Mouse (Mus musculus): ENCODE results near the gene Bach2. TPM values are rescaled to one million over a fixed set of nuclear protein-coding genes. Genes with fewer than 3 reads are reported as not detected.
A peak's percentile ranks its signal among the peaks of the same experiment; 100 is the strongest.

Gene Bach2
- polyA plus RNA-seq, 1 experiment from 2014 or later = 0.17 TPM

- Histone ChIP-seq H3K27ac (no peak overlapping the region), H3K36me3 (ENCODE audit: inconsistent target) (no peaks in the 10 kb centered on the region), H3K79me2 (ENCODE audit: inconsistent target) (no peaks in the 10 kb centered on the region), H3K4me3 (ENCODE audit: inconsistent target) (no peak overlapping the region)
- WGBS (ENCODE audit: missing documents) = 94% methylated on average over 5 of the region's 5 CpGs
Measured at GRCm38 (mm10) chr4:32573586-32573985, 335.0 kb downstream of the Bach2 start.

GRCm38 (mm10) chr4:32574604-32575003 is 336.0 kb downstream of the Bach2 start:
- Histone ChIP-seq H3K79me2 (ENCODE audit: inconsistent target) (no peaks in the 10 kb centered on the region), H3K4me3 (ENCODE audit: inconsistent target) (no peak overlapping the region), H3K27ac (peak overlapping the region; percentile 13; the same call in 1 of the 2 replicates), H3K36me3 (ENCODE audit: inconsistent target) (no peaks in the 10 kb centered on the region)
- WGBS (ENCODE audit: missing documents) = 44% methylated on average over 1 of the region's 1 CpGs

GRCm38 (mm10) chr4:32575165-32575564 is 336.6 kb downstream of the Bach2 start:
- Histone ChIP-seq H3K79me2 (ENCODE audit: inconsistent target) (no peaks in the 10 kb centered on the region), H3K27ac (0 out of 2 replicates have a peak overlapping the region, but pooled peaks have one; percentile 13), H3K36me3 (ENCODE audit: inconsistent target) (no peaks in the 10 kb centered on the region), H3K4me3 (ENCODE audit: inconsistent target) (no peak overlapping the region)
- 0% methylated on average over 9 of the region's 9 CpGs for WGBS (ENCODE audit: missing documents)

- Histone ChIP-seq H3K79me2 (ENCODE audit: inconsistent target) (no peaks in the 10 kb centered on the region), H3K4me3 (ENCODE audit: inconsistent target) (no peak overlapping the region), H3K27ac (no peak overlapping the region), H3K36me3 (ENCODE audit: inconsistent target) (no peaks in the 10 kb centered on the region)
- 46% methylated on average over 8 of the region's 8 CpGs for WGBS (ENCODE audit: missing documents)
Measured at GRCm38 (mm10) chr4:32579850-32580249, 341.2 kb downstream of the Bach2 start.

- no peaks in the 10 kb centered on the region for H3K36me3 ChIP-seq (ENCODE audit: inconsistent target)
- H3K27ac ChIP-seq = no peak overlapping the region
- 94% methylated on average over 5 of the region's 6 CpGs for WGBS (ENCODE audit: missing documents)
- no peak overlapping the region for H3K4me3 ChIP-seq (ENCODE audit: inconsistent target)
- H3K79me2 ChIP-seq (ENCODE audit: inconsistent target) = no peaks in the 10 kb centered on the region
Measured at GRCm38 (mm10) chr4:32584181-32584580, 345.6 kb downstream of the Bach2 start.

- WGBS (ENCODE audit: missing documents) = 14% methylated on average over 9 of the region's 9 CpGs
- Histone ChIP-seq H3K27ac (no peak overlapping the region), H3K36me3 (ENCODE audit: inconsistent target) (no peaks in the 10 kb centered on the region), H3K4me3 (ENCODE audit: inconsistent target) (no peak overlapping the region), H3K79me2 (ENCODE audit: inconsistent target) (no peaks in the 10 kb centered on the region)
Measured at GRCm38 (mm10) chr4:32586596-32586995, 348.0 kb downstream of the Bach2 start.

- no peaks in the 10 kb centered on the region for H3K36me3 ChIP-seq (ENCODE audit: inconsistent target)
- WGBS (ENCODE audit: missing documents) = 62% methylated on average over 5 of the region's 5 CpGs
- no peaks in the 10 kb centered on the region for H3K79me2 ChIP-seq (ENCODE audit: inconsistent target)
- H3K4me3 ChIP-seq (ENCODE audit: inconsistent target) = no peak overlapping the region
- no peak overlapping the region for H3K27ac ChIP-seq
Measured at GRCm38 (mm10) chr4:32587543-32587942, 348.9 kb downstream of the Bach2 start.

- no peaks in the 10 kb centered on the region for H3K79me2 ChIP-seq (ENCODE audit: inconsistent target)
- no peak overlapping the region for H3K4me3 ChIP-seq (ENCODE audit: inconsistent target)
- no peak overlapping the region for H3K27ac ChIP-seq
- no peaks in the 10 kb centered on the region for H3K36me3 ChIP-seq (ENCODE audit: inconsistent target)
- 15% methylated on average over 6 of the region's 6 CpGs for WGBS (ENCODE audit: missing documents)
Measured at GRCm38 (mm10) chr4:32588237-32588636, 349.6 kb downstream of the Bach2 start.

GRCm38 (mm10) chr4:32601135-32601534 is 362.5 kb downstream of the Bach2 start:
- no peaks in the 10 kb centered on the region for H3K36me3 ChIP-seq (ENCODE audit: inconsistent target)
- WGBS (ENCODE audit: missing documents) = 23% methylated on average over 12 of the region's 12 CpGs
- H3K79me2 ChIP-seq (ENCODE audit: inconsistent target) = no peaks in the 10 kb centered on the region
- H3K27ac ChIP-seq = no peak overlapping the region
- H3K4me3 ChIP-seq (ENCODE audit: inconsistent target) = no peak overlapping the region

GRCm38 (mm10) chr4:32602660-32603059 is 364.1 kb downstream of the Bach2 start, which contains the start of gene Gja10:
Gene Gja10, minus strand, starts transcription at chr4:32602760.
- no peak within 1 kb of the TSS for H3K27ac ChIP-seq
- H3K79me2 ChIP-seq (ENCODE audit: inconsistent target) = no peaks in the 10 kb centered on the region
- no peaks in the 10 kb centered on the region for H3K36me3 ChIP-seq (ENCODE audit: inconsistent target)
- H3K4me3 ChIP-seq (ENCODE audit: inconsistent target) = no peak within 1 kb of the TSS
- WGBS (ENCODE audit: missing documents) = 74% methylated on average over 3 of the region's 3 CpGs

- H3K4me3 ChIP-seq (ENCODE audit: inconsistent target) = peak within 1 kb of the TSS; percentile 87
- peaks cover 48% of the 10 kb centered on the region for H3K79me2 ChIP-seq (ENCODE audit: inconsistent target)
- peak within 1 kb of the TSS; percentile 58 for H3K27ac ChIP-seq
- no peaks in the 10 kb centered on the region for H3K36me3 ChIP-seq (ENCODE audit: inconsistent target)
- under 1% methylated on average over 66 of the region's 67 CpGs for WGBS (ENCODE audit: missing documents)
Measured at GRCm38 (mm10) chr4:32615034-32615881, 376.7 kb downstream of the Bach2 start, which contains the start of gene Casp8ap2. Gene Casp8ap2, plus strand, starts transcription at chr4:32615451.

GRCm38 (mm10) chr4:32621637-32622036 is 383.0 kb downstream of the Bach2 start:
- Histone ChIP-seq H3K27ac (no peak overlapping the region), H3K79me2 (ENCODE audit: inconsistent target) (peaks cover 100% of the 10 kb centered on the region), H3K36me3 (ENCODE audit: inconsistent target) (0 out of 2 replicates have a peak, but pooled peaks cover 17% of the 10 kb centered on the region), H3K4me3 (ENCODE audit: inconsistent target) (no peak overlapping the region)
